Mouse (Mus musculus) megakaryocyte, embryonic 14.5 days (primary cell): ENCODE results near the gene Car7.

ENCODE experiments used
- FLI1 ChIP-seq: IDR thresholded peaks from 2 replicates; pipeline ENCODE4 v1.6.1; 2012; ENCODE audit warnings: low read length, inconsistent platforms, mixed read lengths
- GATA1 ChIP-seq: IDR thresholded peaks from 3 replicates; pipeline ENCODE4 v1.6.1; 2012; ENCODE audit warnings: mixed read lengths, low read length, inconsistent platforms, borderline replicate concordance

GRCm38 (mm10) chr8:104570436-104571343 is 36.2 kb downstream of the Car7 start:
- no peak for TF ChIP-seq GATA1
- no peak for TF ChIP-seq FLI1
